18 mouse cellular contexts compared by ENCODE assay signal in genomic region chr13:112344270-112344864, GRCm38 (mm10). TPM values are rescaled to one million over a fixed set of nuclear protein-coding genes. Genes with fewer than 3 reads are reported as not detected.
DNase-seq lines count a peak whose midpoint lies in the region; ATAC-seq and TF ChIP-seq lines count a peak whose summit lies in the region.
"Had no signal": no experiment of that assay in that cellular context is flagged by ENCODE, and none has a peak within 500 bp of the region (broad histone marks: within the 10 kb centered on the region; RNA-seq: fewer than 3 reads in every experiment).

No protein-coding gene starts in this region.

- no peak for ATAC-seq in limb, embryonic 13.5 days (ENCODE audit: low FRiP score, low read depth)
- ATAC-seq: activated CD4-positive, CD25-positive, alpha-beta regulatory T cell, adult 4 months; forebrain, embryonic 13.5 days; intestine, postnatal 0 days had no signal

- no peak overlapping the region for H3K4me3 ChIP-seq in gastrocnemius, adult 2 months
- no peak overlapping the region for H3K4me3 ChIP-seq in lung, adult 2 months (replicated peaks; ENCODE audit: extremely low read depth, low read depth, low read length)
- H3K4me3 ChIP-seq in limb, embryonic 13.5 days = no peak overlapping the region
- H3K4me3 ChIP-seq: forebrain, embryonic 13.5 days; heart, embryonic 10.5 days; liver, embryonic 13.5 days; midbrain, embryonic 10.5 days had no signal

- no peaks in the 10 kb centered on the region for H3K36me3 ChIP-seq in limb, embryonic 13.5 days
- H3K36me3 ChIP-seq: heart, embryonic 10.5 days; liver, embryonic 13.5 days; midbrain, embryonic 10.5 days had no signal

- no peak for DNase-seq in gastrocnemius, adult 2 months
- no peak for DNase-seq in gastrocnemius, postnatal 36 days
- DNase-seq in lung, postnatal 36 days = peak; percentile 41
- no peak for DNase-seq in lung, adult 2 months
- DNase-seq in adrenal gland, postnatal 4 days (ENCODE audit: low spot score in 2 of 2) = no peak
- no peak for DNase-seq in thymus, postnatal 0 days (ENCODE audit: low spot score)
- no peak for DNase-seq in gastrocnemius, postnatal 10 days
- DNase-seq: cerebellum, adult 18-20 months; heart, postnatal 14 days; liver, embryonic 13.5 days had no signal

- H3K27ac ChIP-seq in gastrocnemius, adult 2 months = peak overlapping the region; percentile 31
- H3K27ac ChIP-seq in limb, embryonic 13.5 days = peak overlapping the region; percentile 39; the same call in 1 of the 2 replicates
- H3K27ac ChIP-seq: forebrain, embryonic 13.5 days; heart, embryonic 10.5 days; hindbrain, embryonic 14.5 days; kidney, postnatal 0 days; liver, embryonic 13.5 days; midbrain, embryonic 10.5 days had no signal

- no peaks in the 10 kb centered on the region for H3K27me3 ChIP-seq in limb, embryonic 13.5 days
- H3K27me3 ChIP-seq: forebrain, embryonic 13.5 days; liver, embryonic 13.5 days had no signal

- no peak overlapping the region for H3K9ac ChIP-seq in limb, embryonic 13.5 days
- H3K9ac ChIP-seq: forebrain, embryonic 13.5 days; hindbrain, embryonic 14.5 days; liver, embryonic 13.5 days had no signal

- no peak for TF ChIP-seq POLR2A in lung, adult 2 months (IDR thresholded peaks at IDR 0.05; ENCODE audit: borderline replicate concordance, extremely low read depth, low read depth, low read length)

- WGBS in lung, adult 2 months = 64% methylated on average over 8 of the region's 8 CpGs
- 71% methylated on average over 8 of the region's 8 CpGs for WGBS in limb, embryonic 13.5 days

- no peaks in the 10 kb centered on the region for H3K9me3 ChIP-seq in limb, embryonic 13.5 days
- H3K9me3 ChIP-seq: forebrain, embryonic 13.5 days; heart, embryonic 10.5 days; liver, embryonic 13.5 days; midbrain, embryonic 10.5 days had no signal

- no peak overlapping the region for H3K4me2 ChIP-seq in limb, embryonic 13.5 days (replicated peaks)
- H3K4me2 ChIP-seq: forebrain, embryonic 13.5 days; hindbrain, embryonic 14.5 days; liver, embryonic 13.5 days had no signal

- H3K4me1 ChIP-seq in lung, adult 2 months (ENCODE audit: control insufficient read depth, insufficient read depth, low read length) = 0 out of 2 replicates have a peak, but pooled peaks cover 3% of the 10 kb centered on the region
- peaks cover 58% of the 10 kb centered on the region for H3K4me1 ChIP-seq in limb, embryonic 13.5 days
- H3K4me1 ChIP-seq: forebrain, embryonic 13.5 days; liver, embryonic 13.5 days had no signal

- intact Hi-C loops in gastrocnemius, adult 2 months (cut with DNase I) = no loop called here
- intact Hi-C loops in gastrocnemius, postnatal 36 days (cut with DNase I) = no loop called here

- TF ChIP-seq CTCF in gastrocnemius, adult 2 months (IDR thresholded peaks at IDR 0.05) = no peak
- TF ChIP-seq CTCF in lung, adult 2 months (IDR thresholded peaks at IDR 0.05; ENCODE audit: insufficient read depth, low read length) = no peak

RNA-seq across cellular contexts. Expression of gene Ankrd55, which starts 56.1 kb away (rescaled TPM):
- total RNA-seq in gastrocnemius, adult 2 months (2021) = not detected
- total RNA-seq in gastrocnemius, postnatal 36 days (2021) = not detected
- 0.07 and 0.15 TPM in 2 replicates for polyA plus RNA-seq in lung, adult 2 months (2012; rRNA removed)
- polyA plus RNA-seq in limb, embryonic 13.5 days (2015; fragmentation: Nextera tagmentation; extraction: Ambion mirVana) = 1.8 TPM in 2 replicates
- 1 to 10 TPM; 3.6 to 4.3 TPM for total RNA-seq in adrenal gland, postnatal 4 days (2021)
- polyA plus RNA-seq in thymus, postnatal 0 days (2015; fragmentation: Nextera tagmentation; extraction: Ambion mirVana) = 0.98 and 1.9 TPM in 2 replicates
- not detected for total RNA-seq in gastrocnemius, postnatal 10 days (2021)
- polyA plus RNA-seq: heart, embryonic 10.5 days had no signal

Comparison
In these comparisons a context has a peak if more than half of its experiments do, and no peak if none do; other contexts are left out.
1. RNA of gene Ankrd55, which starts 56.1 kb away (total RNA-seq): 3.6 to 4.3 TPM in adrenal gland, postnatal 4 days; not detected in gastrocnemius, adult 2 months, not detected in gastrocnemius, postnatal 10 days and not detected in gastrocnemius, postnatal 36 days; every median in the first group is over 4 times any median in the second.